Mouse (Mus musculus) forebrain, embryonic 11.5 days (tissue): ENCODE results near the gene Ppt1. TPM values are rescaled to one million over a fixed set of nuclear protein-coding genes. Genes with fewer than 3 reads are reported as not detected.

Experiments
- ATAC-seq: fragments of 200-750 bp; cut with Nextera tagmentation; replicated peaks from 2 replicates; pipeline ENCODE4 v1.8.0; 2017; ENCODE audit warnings: moderate TSS enrichment; ENCODE audit not compliant: low FRiP score
- DNase-seq: peaks from one replicate; pipeline ENCODE4 v3.0.0-alpha.2; 2017; ENCODE audit warnings: low spot score
- H3K27ac ChIP-seq: fragments of 300-500 bp; sonication (generic); 2 replicates; pipeline ENCODE4 v1.5.1; 2014; ENCODE audit warnings: low read depth, low read length
- H3K27me3 ChIP-seq: fragments of 300-500 bp; sonication (generic); 2 replicates; pipeline ENCODE4 v1.6.1; 2014; ENCODE audit warnings: mild to moderate bottlenecking, low read length, mixed read lengths; ENCODE audit not compliant: control insufficient read depth, insufficient read depth
- H3K36me3 ChIP-seq: fragments of 300-500 bp; sonication (generic); 2 replicates; pipeline ENCODE4 v1.6.1; 2014; ENCODE audit warnings: mild to moderate bottlenecking, low read length, moderate library complexity, mixed read lengths; ENCODE audit not compliant: control insufficient read depth, insufficient read depth
- H3K4me1 ChIP-seq: fragments of 300-500 bp; sonication (generic); replicated peaks from 2 replicates; pipeline ENCODE4 v1.6.1; 2014; ENCODE audit warnings: low read length, mixed read lengths; ENCODE audit not compliant: control insufficient read depth, insufficient read depth
- H3K4me2 ChIP-seq: fragments of 300-500 bp; sonication (generic); 2 replicates; pipeline ENCODE4 v1.6.1; 2014; ENCODE audit warnings: low read depth, mild to moderate bottlenecking, low read length, moderate library complexity, mixed read lengths; ENCODE audit not compliant: severe bottlenecking
- H3K4me3 ChIP-seq: fragments of 300-500 bp; sonication (generic); 2 replicates; pipeline ENCODE4 v1.5.1; 2014; ENCODE audit warnings: low read depth, low read length
- H3K9ac ChIP-seq: fragments of 300-500 bp; sonication (generic); 2 replicates; pipeline ENCODE4 v1.6.1; 2014; ENCODE audit warnings: low read length
- H3K9me3 ChIP-seq: fragments of 300-500 bp; sonication (generic); 2 replicates; pipeline ENCODE4 v1.6.1; 2016; ENCODE audit warnings: low read length, mixed read lengths; ENCODE audit not compliant: control insufficient read depth
- WGBS: fragments of 180-500 bp; shearing (Covaris S2); extraction: QIAGEN DNeasy Blood & Tissue Kit; methylation state at CpG from one replicate; pipeline ENCODE4 v1.1.7; 2014; 5-methylcytosine and 5-hydroxymethylcytosine counted together
- polyA plus RNA-seq: library from polyadenylated mRNA; unstranded; fragments of >200 nt; fragmentation: Nextera tagmentation; extraction: Ambion mirVana; gene quantifications from 2 replicates; pipeline ENCODE4 v1.2.1, GENCODE M21; 2014

Ppt1 gene
- polyA plus RNA-seq, 1 experiment from 2014 or later = 81.0 TPM

- WGBS = 92% methylated on average over 5 of the region's 5 CpGs
- Histone ChIP-seq H3K4me3 (no peak overlapping the region), H3K4me2 (no peak overlapping the region), H3K4me1 (no peaks in the 10 kb centered on the region), H3K9me3 (no peaks in the 10 kb centered on the region), H3K27me3 (no peaks in the 10 kb centered on the region), H3K9ac (no peak overlapping the region), H3K36me3 (no peaks in the 10 kb centered on the region), H3K27ac (no peak overlapping the region)
- DNase-seq = no peak
- no peak for ATAC-seq
Measured at GRCm38 (mm10) chr4:122873003-122873402, 37.0 kb downstream of the Ppt1 start.

- ATAC-seq (no peak), DNase-seq (no peak)
- 88% methylated on average over 4 of the region's 4 CpGs for WGBS
- Histone ChIP-seq H3K9ac (no peak overlapping the region), H3K4me1 (no peaks in the 10 kb centered on the region), H3K27me3 (no peaks in the 10 kb centered on the region), H3K4me2 (no peak overlapping the region), H3K9me3 (no peaks in the 10 kb centered on the region), H3K27ac (no peak overlapping the region), H3K36me3 (no peaks in the 10 kb centered on the region), H3K4me3 (no peak overlapping the region)
Measured at GRCm38 (mm10) chr4:122873512-122873911, 37.5 kb downstream of the Ppt1 start.

GRCm38 (mm10) chr4:122878333-122879070 is 42.5 kb downstream of the Ppt1 start:
- Histone ChIP-seq H3K27ac (no peak overlapping the region), H3K4me1 (no peaks in the 10 kb centered on the region), H3K4me2 (no peak overlapping the region), H3K9ac (no peak overlapping the region), H3K4me3 (no peak overlapping the region), H3K9me3 (no peaks in the 10 kb centered on the region), H3K27me3 (no peaks in the 10 kb centered on the region), H3K36me3 (no peaks in the 10 kb centered on the region)
- DNase-seq (no peak), ATAC-seq (no peak)
- 95% methylated on average over 2 of the region's 2 CpGs for WGBS

DNA sequence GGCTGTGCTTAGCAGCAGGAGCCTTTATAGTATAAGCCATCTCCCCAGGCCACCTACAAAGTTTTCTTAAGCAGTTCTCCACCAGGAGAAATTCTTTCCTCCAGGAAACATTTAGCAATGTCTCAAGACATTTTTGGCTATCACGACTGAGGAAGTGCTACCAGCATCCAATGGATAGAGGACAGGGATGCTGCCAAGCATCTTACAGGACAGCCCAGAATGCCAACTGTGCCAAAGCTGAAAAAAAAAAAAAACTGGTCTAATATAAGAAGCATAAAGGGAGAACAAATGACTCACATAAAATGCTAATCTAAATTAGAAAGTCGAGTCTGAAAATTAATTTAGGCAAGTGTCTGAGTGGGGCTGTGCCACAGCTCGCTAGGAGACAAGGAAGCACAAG is 46.5 kb downstream of the Ppt1 start:
- ATAC-seq = no peak
- H3K4me3 ChIP-seq = no peak overlapping the region
- H3K27ac ChIP-seq = no peak overlapping the region
- 77% methylated on average over 3 of the region's 3 CpGs for WGBS
- no peak for DNase-seq
- H3K4me2 ChIP-seq = no peak overlapping the region
- no peak overlapping the region for H3K9ac ChIP-seq
- no peaks in the 10 kb centered on the region for H3K27me3 ChIP-seq
- H3K4me1 ChIP-seq = peaks cover 6% of the 10 kb centered on the region; the same call in 1 of the 2 replicates
- H3K9me3 ChIP-seq = no peaks in the 10 kb centered on the region
- H3K36me3 ChIP-seq = no peaks in the 10 kb centered on the region

- Histone ChIP-seq H3K9me3 (no peaks in the 10 kb centered on the region), H3K27ac (no peak overlapping the region), H3K4me2 (no peak overlapping the region), H3K4me1 (peaks cover 6% of the 10 kb centered on the region; the same call in 1 of the 2 replicates), H3K9ac (no peak overlapping the region), H3K4me3 (no peak overlapping the region), H3K36me3 (no peaks in the 10 kb centered on the region), H3K27me3 (no peaks in the 10 kb centered on the region)
- DNase-seq = no peak
- 94% methylated on average over 3 of the region's 3 CpGs for WGBS
- ATAC-seq = no peak
Measured at GRCm38 (mm10) chr4:122883294-122883693, 47.3 kb downstream of the Ppt1 start.

DNA sequence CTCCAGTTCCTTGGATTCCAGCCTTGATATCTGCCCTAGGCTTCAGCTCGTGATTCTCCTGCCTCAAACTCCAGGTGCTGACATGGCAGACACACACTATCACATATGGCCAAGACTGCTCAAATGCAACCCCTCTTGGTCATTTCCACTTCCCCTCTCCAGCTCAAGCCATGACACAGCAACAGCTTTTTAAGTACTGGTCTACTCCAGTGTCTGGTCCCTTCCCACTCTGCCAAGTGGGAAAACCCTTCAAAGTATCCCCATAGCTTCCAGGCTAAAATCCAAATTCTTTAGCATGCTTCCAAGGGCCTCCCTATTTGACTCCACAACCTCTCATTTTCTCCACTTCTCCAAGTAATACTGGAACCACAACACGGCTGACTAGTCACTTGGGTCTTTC is 48.0 kb downstream of the Ppt1 start:
- Histone ChIP-seq H3K9me3 (no peaks in the 10 kb centered on the region), H3K4me2 (0 out of 2 replicates have a peak overlapping the region, but pooled peaks have one; percentile 86)
- 81% methylated on average over 2 of the region's 2 CpGs for WGBS

DNA sequence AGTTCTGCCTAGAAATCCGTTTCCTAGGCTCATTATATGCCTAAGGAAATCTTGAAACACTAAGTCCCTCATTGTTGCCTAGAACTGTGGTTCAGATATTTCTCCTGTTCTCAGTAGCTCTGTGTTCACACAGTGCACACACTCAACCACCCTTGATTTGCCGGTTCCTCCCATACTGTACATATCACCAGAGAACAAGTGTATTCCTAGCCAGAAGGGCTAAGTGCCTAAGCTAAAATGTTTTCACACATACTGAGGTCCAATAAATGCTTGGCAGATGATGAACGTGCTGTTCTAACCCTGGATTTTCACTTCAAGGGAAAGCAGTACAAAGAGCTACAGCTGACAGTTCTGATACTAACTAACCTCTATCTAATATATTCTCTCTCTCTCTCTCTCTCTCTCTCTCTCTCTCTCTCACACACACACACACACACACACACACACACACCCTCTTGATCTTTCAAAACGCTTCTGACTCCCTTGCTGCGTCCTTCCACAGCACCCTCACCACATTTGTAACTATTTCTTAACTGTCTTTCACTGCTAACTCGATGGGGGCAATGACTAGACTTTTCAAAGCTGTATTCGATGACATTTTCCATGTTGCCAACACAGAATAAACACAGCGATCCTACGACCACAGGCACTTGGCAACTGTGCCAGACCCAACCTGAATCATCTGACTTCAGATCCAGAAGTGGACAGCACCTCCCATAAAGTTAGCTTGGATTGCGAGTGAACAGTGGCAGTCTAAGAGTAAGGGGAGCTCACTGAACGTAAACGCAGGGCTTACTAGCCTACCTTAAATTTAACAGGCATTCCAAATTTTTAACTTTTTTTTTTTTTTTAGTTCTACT is 48.7 kb downstream of the Ppt1 start:
- DNase-seq = no peak
- ATAC-seq = no peak
- peak overlapping the region; percentile 93; the same call in 1 of the 2 replicates for H3K27ac ChIP-seq

More for the DNA sequence above, 48.0 kb downstream of the Ppt1 start:
- no peak for ATAC-seq
- H3K4me3 ChIP-seq = no peak overlapping the region
- peak overlapping the region; percentile 27; the same call in 1 of the 2 replicates for H3K9ac ChIP-seq
- H3K4me1 ChIP-seq = peaks cover 6% of the 10 kb centered on the region; the same call in 1 of the 2 replicates
- no peaks in the 10 kb centered on the region for H3K36me3 ChIP-seq
- no peaks in the 10 kb centered on the region for H3K27me3 ChIP-seq
- no peak overlapping the region for H3K27ac ChIP-seq
- no peak for DNase-seq

DNA sequence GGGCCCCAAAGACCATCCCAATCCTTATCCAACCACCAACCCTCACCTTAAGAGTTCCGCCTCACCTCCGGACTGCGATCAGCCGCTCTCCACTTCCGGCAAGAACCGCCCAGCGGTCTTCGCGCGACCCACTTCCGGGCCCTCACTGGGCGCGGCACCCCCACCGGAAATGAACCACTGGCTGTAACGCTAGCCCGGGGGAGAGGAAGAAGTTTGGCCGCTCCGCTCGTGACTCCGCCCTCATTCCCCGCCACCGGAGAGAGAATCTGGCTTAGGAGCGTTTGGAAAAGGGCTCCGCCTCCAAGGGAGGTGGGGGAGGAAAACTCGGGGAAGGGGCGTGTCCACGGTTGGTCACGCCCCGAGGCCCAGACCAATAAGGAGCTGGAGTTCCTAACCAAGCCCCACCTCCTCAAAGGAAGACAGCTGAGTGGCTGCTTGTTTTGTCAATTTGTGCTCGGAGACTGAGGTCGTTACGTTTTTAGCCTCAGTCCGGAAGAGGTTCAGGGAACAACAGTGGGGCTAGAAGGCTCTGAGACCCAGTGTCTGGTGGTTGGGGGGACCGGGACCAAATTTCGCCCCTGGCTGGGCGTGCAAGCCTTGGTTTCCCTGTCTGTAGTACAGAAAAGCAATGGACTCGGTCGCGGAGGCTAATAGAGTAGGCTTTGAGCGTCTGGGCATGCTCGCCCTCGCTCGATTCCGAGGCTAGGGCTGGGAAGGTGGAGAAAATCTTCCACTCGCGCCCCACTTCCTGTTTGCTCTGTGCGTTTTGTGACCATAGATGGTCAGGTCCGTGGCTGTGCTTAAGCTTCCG is 49.9 kb downstream of the Ppt1 start, which contains the start of gene Cap1:
Gene Cap1, minus strand, starts transcription at position 289 of the 811 bp plus-strand sequence.
- Histone ChIP-seq H3K27ac (peak within 1 kb of the TSS; percentile 93), H3K4me2 (peak within 1 kb of the TSS; percentile 86)
- WGBS = under 1% methylated on average over 48 of the region's 49 CpGs

More for the DNA sequence above, 48.7 kb downstream of the Ppt1 start:
- 55% methylated on average over 12 of the region's 12 CpGs for WGBS
- Histone ChIP-seq H3K4me2 (peak overlapping the region; percentile 86), H3K36me3 (no peaks in the 10 kb centered on the region), H3K4me1 (peaks cover 6% of the 10 kb centered on the region; the same call in 1 of the 2 replicates), H3K9me3 (no peaks in the 10 kb centered on the region), H3K27me3 (no peaks in the 10 kb centered on the region), H3K4me3 (peak overlapping the region; percentile 77), H3K9ac (peak overlapping the region; percentile 64)

More for the DNA sequence above, 49.9 kb downstream of the Ppt1 start, which contains the start of gene Cap1:
- peak within 1 kb of the TSS; percentile 77 for H3K4me3 ChIP-seq
- no peaks in the 10 kb centered on the region for H3K27me3 ChIP-seq
- peaks cover 6% of the 10 kb centered on the region; the same call in 1 of the 2 replicates for H3K4me1 ChIP-seq
- peak within 1 kb of the TSS; percentile 69 for H3K9ac ChIP-seq
- no peaks in the 10 kb centered on the region for H3K9me3 ChIP-seq
- DNase-seq = peak; percentile 98
- ATAC-seq = peak; percentile 97
- H3K36me3 ChIP-seq = no peaks in the 10 kb centered on the region
